Mouse (Mus musculus) thymus, postnatal 4 days (tissue): ENCODE data around the gene Prkg1.

Experiments
- DNase-seq: peaks from one replicate; pipeline ENCODE4 v3.0.0; 2021

Gene Prkg1

GRCm38 (mm10) chr19:31011528-31012133, 753.2 kb downstream of the Prkg1 start:
- no peak for DNase-seq

- DNase-seq, result no peak
Observed at GRCm38 (mm10) chr19:30998572-30998971, 766.3 kb downstream of the Prkg1 start.

- DNase-seq, result no peak
Observed at GRCm38 (mm10) chr19:30990390-30990789, 774.4 kb downstream of the Prkg1 start.

- DNase-seq, result no peak
Observed at GRCm38 (mm10) chr19:30982436-30982835, 782.4 kb downstream of the Prkg1 start.

- no peak for DNase-seq
Observed at GRCm38 (mm10) chr19:30978096-30978495, 786.7 kb downstream of the Prkg1 start.

GRCm38 (mm10) chr19:30950610-30951009, 814.2 kb downstream of the Prkg1 start:
- no peak for DNase-seq

- no peak for DNase-seq
Observed at GRCm38 (mm10) chr19:30948202-30948601, 816.6 kb downstream of the Prkg1 start.

- DNase-seq, result no peak
Observed at GRCm38 (mm10) chr19:30942369-30942992, 822.4 kb downstream of the Prkg1 start.

GRCm38 (mm10) chr19:30938058-30938457, 826.8 kb downstream of the Prkg1 start:
- no peak for DNase-seq

GRCm38 (mm10) chr19:30931469-30932192, 833.2 kb downstream of the Prkg1 start:
- DNase-seq, result no peak

- DNase-seq, result no peak
Observed at GRCm38 (mm10) chr19:30924032-30924431, 840.8 kb downstream of the Prkg1 start.

GRCm38 (mm10) chr19:30902290-30902689, 862.5 kb downstream of the Prkg1 start:
- peak; percentile 9 for DNase-seq

- DNase-seq, result no peak
Observed at GRCm38 (mm10) chr19:30901025-30901424, 863.8 kb downstream of the Prkg1 start.

GRCm38 (mm10) chr19:30890377-30890776, 874.5 kb downstream of the Prkg1 start:
- no peak for DNase-seq

- no peak for DNase-seq
Observed at GRCm38 (mm10) chr19:30889851-30890250, 875.0 kb downstream of the Prkg1 start.

- no peak for DNase-seq
Observed at GRCm38 (mm10) chr19:30861441-30861840, 903.4 kb downstream of the Prkg1 start.

GRCm38 (mm10) chr19:30851023-30851422, 913.8 kb downstream of the Prkg1 start:
- no peak for DNase-seq

- no peak for DNase-seq
Observed at GRCm38 (mm10) chr19:30844916-30845315, 919.9 kb downstream of the Prkg1 start.

GRCm38 (mm10) chr19:30843637-30844036, 921.2 kb downstream of the Prkg1 start:
- DNase-seq, result no peak

- DNase-seq, result no peak
Observed at GRCm38 (mm10) chr19:30843052-30843564, 921.7 kb downstream of the Prkg1 start.

- no peak for DNase-seq
Observed at GRCm38 (mm10) chr19:30842640-30843039, 922.2 kb downstream of the Prkg1 start.

- no peak for DNase-seq
Observed at GRCm38 (mm10) chr19:30833045-30833651, 931.7 kb downstream of the Prkg1 start.

GRCm38 (mm10) chr19:30829231-30829775, 935.5 kb downstream of the Prkg1 start:
- DNase-seq, result no peak
